Mouse (Mus musculus): ENCODE measurements around the gene Jund.
A peak's percentile ranks its signal among the peaks of the same experiment; 100 is the strongest.

The Jund gene

GRCm38 (mm10) chr8:70674716-70675115 is 24.0 kb upstream of the Jund start:
- no peak for DNase-seq (ENCODE audit: low read depth, low spot score)

GRCm38 (mm10) chr8:70675336-70675735 is 23.4 kb upstream of the Jund start:
- no peak for DNase-seq (ENCODE audit: low read depth, low spot score)

- no peak for DNase-seq (ENCODE audit: low read depth, low spot score)
Measured at GRCm38 (mm10) chr8:70677451-70678080, 21.2 kb upstream of the Jund start.

GRCm38 (mm10) chr8:70678679-70679078 is 20.1 kb upstream of the Jund start:
- DNase-seq (ENCODE audit: low read depth, low spot score), result no peak

- no peak for DNase-seq (ENCODE audit: low read depth, low spot score)
Measured at GRCm38 (mm10) chr8:70679404-70679803, 19.3 kb upstream of the Jund start.

- no peak for DNase-seq (ENCODE audit: low read depth, low spot score)
Measured at GRCm38 (mm10) chr8:70680039-70680438, 18.7 kb upstream of the Jund start.

GRCm38 (mm10) chr8:70681410-70681809 is 17.3 kb upstream of the Jund start:
- DNase-seq (ENCODE audit: low read depth, low spot score), result no peak

GRCm38 (mm10) chr8:70682193-70682592 is 16.6 kb upstream of the Jund start:
- DNase-seq (ENCODE audit: low read depth, low spot score), result peak; percentile 84

- no peak for DNase-seq (ENCODE audit: low read depth, low spot score)
Measured at GRCm38 (mm10) chr8:70682692-70683091, 16.1 kb upstream of the Jund start.

GRCm38 (mm10) chr8:70684291-70684690 is 14.5 kb upstream of the Jund start:
- DNase-seq (ENCODE audit: low read depth, low spot score), result peak; percentile 96

- no peak for DNase-seq (ENCODE audit: low read depth, low spot score)
Measured at GRCm38 (mm10) chr8:70687576-70687975, 11.2 kb upstream of the Jund start.

- DNase-seq (ENCODE audit: low read depth, low spot score), result no peak
Measured at GRCm38 (mm10) chr8:70688136-70688535, 10.6 kb upstream of the Jund start.

GRCm38 (mm10) chr8:70689892-70690390 is 8.8 kb upstream of the Jund start:
- DNase-seq (ENCODE audit: low read depth, low spot score), result no peak

- no peak for DNase-seq (ENCODE audit: low read depth, low spot score)
Measured at GRCm38 (mm10) chr8:70691230-70691629, 7.5 kb upstream of the Jund start.

- DNase-seq (ENCODE audit: low read depth, low spot score), result no peak
Measured at GRCm38 (mm10) chr8:70691727-70692231, 7.0 kb upstream of the Jund start.

- DNase-seq (ENCODE audit: low read depth, low spot score), result no peak
Measured at GRCm38 (mm10) chr8:70693636-70694035, 5.1 kb upstream of the Jund start.

- DNase-seq (ENCODE audit: low read depth, low spot score), result no peak
Measured at GRCm38 (mm10) chr8:70695318-70696018, 3.3 kb upstream of the Jund start.

GRCm38 (mm10) chr8:70696019-70696885 is 2.5 kb upstream of the Jund start:
- DNase-seq (ENCODE audit: low read depth, low spot score), result peak; percentile 71

GRCm38 (mm10) chr8:70696946-70697345 is 1.8 kb upstream of the Jund start:
- DNase-seq (ENCODE audit: low read depth, low spot score), result no peak

GRCm38 (mm10) chr8:70697366-70698250 is 1.1 kb upstream of the Jund start:
- DNase-seq (ENCODE audit: low read depth, low spot score), result no peak
